Mouse (Mus musculus): ENCODE results near the gene Rab11a. TPM values are rescaled to one million over a fixed set of nuclear protein-coding genes. Genes with fewer than 3 reads are reported as not detected.
A peak's percentile ranks its signal among the peaks of the same experiment; 100 is the strongest.

Gene Rab11a
- polyA plus RNA-seq, 1 experiment from 2014 or later: 1,191 TPM

DNA sequence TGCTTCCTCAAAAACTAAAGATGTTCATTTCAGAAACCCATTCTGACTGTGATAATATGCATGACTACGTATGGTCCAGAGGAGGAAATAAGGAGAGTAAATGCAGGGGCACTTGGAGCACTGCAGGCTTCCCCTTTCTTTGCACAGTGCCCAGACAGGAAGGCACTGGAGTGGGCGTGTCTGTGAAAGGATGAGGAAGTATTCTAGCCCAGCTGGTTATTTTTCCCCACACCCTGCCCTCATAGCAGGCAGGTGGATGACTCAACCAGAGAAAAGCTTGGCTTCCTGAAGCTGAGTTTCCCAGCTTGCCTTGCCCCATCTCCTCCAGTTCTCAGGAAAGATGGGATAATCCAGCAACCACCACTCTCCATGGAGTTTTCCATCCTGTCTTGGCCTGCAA, 34.6 kb downstream of the Rab11a start:
- Histone ChIP-seq H3K36me3 (ENCODE audit: control insufficient read depth, insufficient read depth, low read length) (peaks cover 3% of the 10 kb centered on the region; the same call in 1 of the 2 replicates), H3K27me3 (ENCODE audit: control insufficient read depth, insufficient read depth, low read length) (no peaks in the 10 kb centered on the region), H3K9me3 (ENCODE audit: control insufficient read depth, low read length) (no peaks in the 10 kb centered on the region), H3K27ac (replicated peaks) (peak overlapping the region; percentile 78), H3K4me3 (ENCODE audit: low read depth, low read length) (no peak overlapping the region), H3K4me2 (replicated peaks; ENCODE audit: low read depth) (no peak overlapping the region), H3K4me1 (replicated peaks; ENCODE audit: control insufficient read depth, insufficient read depth) (peaks cover 2% of the 10 kb centered on the region; the same call in 1 of the 2 replicates), H3K9ac (ENCODE audit: low read length) (no peak overlapping the region)
- peak; percentile 94 for ATAC-seq (ENCODE audit: low FRiP score, low TSS enrichment)
- DNase-seq (ENCODE audit: low spot score): peak; percentile 82
- 39% methylated on average over 2 of the region's 2 CpGs for WGBS
- TF ChIP-seq EP300 (optimal IDR thresholded peaks at IDR 0.05) (no peak), CTCF (IDR thresholded peaks at IDR 0.05; ENCODE audit: low read depth) (no peak)

DNA sequence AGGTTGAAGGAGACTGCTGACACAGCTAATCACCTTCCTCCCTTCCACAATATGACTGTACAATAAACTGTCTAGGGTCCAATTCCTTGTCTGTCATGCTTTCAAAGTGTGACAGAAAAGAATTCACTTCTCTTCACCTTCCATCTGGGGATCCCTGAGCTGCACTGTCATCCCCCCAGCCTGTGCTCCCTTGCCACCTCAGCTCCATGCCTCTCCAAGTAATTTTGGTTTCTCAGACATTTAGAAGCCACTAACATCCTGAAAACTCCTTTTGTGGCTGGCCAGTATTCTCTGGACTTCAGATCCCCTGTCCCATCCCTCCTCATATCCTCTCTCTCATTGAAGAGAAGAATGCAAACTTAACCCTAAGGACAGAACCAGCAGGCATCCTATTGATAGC, 35.2 kb downstream of the Rab11a start:
- Histone ChIP-seq H3K27ac (replicated peaks) (peak overlapping the region; percentile 78; the same call in 1 of the 2 replicates), H3K4me3 (ENCODE audit: low read depth, low read length) (no peak overlapping the region), H3K4me2 (replicated peaks; ENCODE audit: low read depth) (no peak overlapping the region), H3K36me3 (ENCODE audit: control insufficient read depth, insufficient read depth, low read length) (peaks cover 3% of the 10 kb centered on the region; the same call in 1 of the 2 replicates), H3K9me3 (ENCODE audit: control insufficient read depth, low read length) (no peaks in the 10 kb centered on the region), H3K9ac (ENCODE audit: low read length) (no peak overlapping the region), H3K4me1 (replicated peaks; ENCODE audit: control insufficient read depth, insufficient read depth) (peaks cover 2% of the 10 kb centered on the region; the same call in 1 of the 2 replicates), H3K27me3 (ENCODE audit: control insufficient read depth, insufficient read depth, low read length) (no peaks in the 10 kb centered on the region)
- no peak for ATAC-seq (ENCODE audit: low FRiP score, low TSS enrichment)
- no peak for DNase-seq (ENCODE audit: low spot score)
- TF ChIP-seq CTCF (IDR thresholded peaks at IDR 0.05; ENCODE audit: low read depth) (no peak), EP300 (optimal IDR thresholded peaks at IDR 0.05) (no peak)

DNA sequence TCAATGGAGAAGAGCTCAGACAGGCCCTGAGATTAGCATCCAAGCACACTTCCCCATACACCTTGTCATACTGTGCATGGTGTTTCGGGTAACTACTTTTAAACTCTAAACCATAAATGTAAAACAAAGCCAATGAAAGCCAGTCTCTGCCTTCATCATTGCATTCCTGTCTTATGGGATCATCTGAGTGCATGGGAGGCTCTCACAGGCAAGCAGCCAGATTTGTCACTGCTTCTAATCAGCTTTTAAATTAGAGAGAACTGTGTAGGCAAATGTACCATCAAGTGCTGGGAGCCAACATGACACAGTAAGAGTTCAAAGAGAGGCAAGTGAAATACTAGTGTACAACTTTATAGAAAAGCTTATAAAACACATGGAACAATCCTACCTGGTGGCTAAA, 35.9 kb downstream of the Rab11a start:
- Histone ChIP-seq H3K4me2 (replicated peaks; ENCODE audit: low read depth) (no peak overlapping the region), H3K4me3 (ENCODE audit: low read depth, low read length) (no peak overlapping the region), H3K9ac (ENCODE audit: low read length) (no peak overlapping the region), H3K27ac (replicated peaks) (peak overlapping the region; percentile 49; the same call in 1 of the 2 replicates), H3K9me3 (ENCODE audit: control insufficient read depth, low read length) (no peaks in the 10 kb centered on the region), H3K36me3 (ENCODE audit: control insufficient read depth, insufficient read depth, low read length) (peaks cover 3% of the 10 kb centered on the region; the same call in 1 of the 2 replicates), H3K27me3 (ENCODE audit: control insufficient read depth, insufficient read depth, low read length) (no peaks in the 10 kb centered on the region), H3K4me1 (replicated peaks; ENCODE audit: control insufficient read depth, insufficient read depth) (peaks cover 2% of the 10 kb centered on the region; the same call in 1 of the 2 replicates)
- DNase-seq (ENCODE audit: low spot score) (no peak), ATAC-seq (ENCODE audit: low FRiP score, low TSS enrichment) (no peak)
- TF ChIP-seq CTCF (IDR thresholded peaks at IDR 0.05; ENCODE audit: low read depth): no peak
- TF ChIP-seq EP300 (optimal IDR thresholded peaks at IDR 0.05): no peak
- 56% methylated on average over 1 of the region's 1 CpGs for WGBS

GRCm38 (mm10) chr9:64700451-64701311, 36.9 kb downstream of the Rab11a start:
- WGBS: 71% methylated on average over 4 of the region's 4 CpGs
- DNase-seq (ENCODE audit: low spot score): no peak
- no peaks in the 10 kb centered on the region for H3K27me3 ChIP-seq (ENCODE audit: control insufficient read depth, insufficient read depth, low read length)
- H3K4me2 ChIP-seq (replicated peaks; ENCODE audit: low read depth): no peak overlapping the region
- no peak for ATAC-seq (ENCODE audit: low FRiP score, low TSS enrichment)
- no peak overlapping the region for H3K4me3 ChIP-seq (ENCODE audit: low read depth, low read length)
- H3K36me3 ChIP-seq (ENCODE audit: control insufficient read depth, insufficient read depth, low read length): peaks cover 3% of the 10 kb centered on the region; the same call in 1 of the 2 replicates
- no peak for TF ChIP-seq CTCF (IDR thresholded peaks at IDR 0.05; ENCODE audit: low read depth)
- no peak for TF ChIP-seq EP300 (optimal IDR thresholded peaks at IDR 0.05)
- peaks cover 2% of the 10 kb centered on the region; the same call in 1 of the 2 replicates for H3K4me1 ChIP-seq (replicated peaks; ENCODE audit: control insufficient read depth, insufficient read depth)
- H3K9ac ChIP-seq (ENCODE audit: low read length): no peak overlapping the region
- peak overlapping the region; percentile 49; the same call in 1 of the 2 replicates for H3K27ac ChIP-seq (replicated peaks)
- no peaks in the 10 kb centered on the region for H3K9me3 ChIP-seq (ENCODE audit: control insufficient read depth, low read length)

DNA sequence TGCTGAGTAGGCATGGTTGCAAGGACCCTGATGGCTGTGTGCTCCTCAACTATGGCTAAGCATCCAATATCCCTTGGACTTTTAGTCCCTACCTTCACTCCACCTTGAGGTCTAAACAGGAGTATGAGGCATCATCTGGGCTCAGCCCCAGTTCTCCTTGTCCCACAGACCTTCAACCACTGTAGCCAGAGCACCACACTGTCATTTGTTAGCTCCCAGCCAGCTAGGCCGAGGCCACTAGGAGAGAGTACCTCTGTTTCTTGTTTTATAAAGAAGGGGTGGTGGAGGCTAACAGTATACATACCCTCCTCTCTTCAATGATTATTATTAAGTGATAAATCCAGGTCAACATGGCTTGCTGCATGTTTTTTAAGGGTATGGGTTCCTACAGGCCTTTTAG, 39.0 kb downstream of the Rab11a start:
- whole genome bisulfite sequencing: 89% methylated on average over 1 of the region's 1 CpGs
- ATAC-seq (ENCODE audit: low FRiP score, low TSS enrichment) (no peak), DNase-seq (ENCODE audit: low spot score) (no peak)
- Histone ChIP-seq H3K9me3 (ENCODE audit: control insufficient read depth, low read length) (no peaks in the 10 kb centered on the region), H3K36me3 (ENCODE audit: control insufficient read depth, insufficient read depth, low read length) (peaks cover 9% of the 10 kb centered on the region), H3K4me3 (ENCODE audit: low read depth, low read length) (no peak overlapping the region), H3K4me1 (replicated peaks; ENCODE audit: control insufficient read depth, insufficient read depth) (peaks cover 2% of the 10 kb centered on the region; the same call in 1 of the 2 replicates), H3K27ac (replicated peaks) (no peak overlapping the region), H3K9ac (ENCODE audit: low read length) (no peak overlapping the region), H3K4me2 (replicated peaks; ENCODE audit: low read depth) (no peak overlapping the region), H3K27me3 (ENCODE audit: control insufficient read depth, insufficient read depth, low read length) (no peaks in the 10 kb centered on the region)
- TF ChIP-seq CTCF (IDR thresholded peaks at IDR 0.05; ENCODE audit: low read depth) (no peak), EP300 (optimal IDR thresholded peaks at IDR 0.05) (no peak)

GRCm38 (mm10) chr9:64697677-64698076, 39.9 kb downstream of the Rab11a start:
- Histone ChIP-seq H3K9me3 (ENCODE audit: control insufficient read depth, low read length) (no peaks in the 10 kb centered on the region), H3K27ac (replicated peaks) (no peak overlapping the region), H3K27me3 (ENCODE audit: control insufficient read depth, insufficient read depth, low read length) (no peaks in the 10 kb centered on the region), H3K4me2 (replicated peaks; ENCODE audit: low read depth) (no peak overlapping the region), H3K4me1 (replicated peaks; ENCODE audit: control insufficient read depth, insufficient read depth) (peaks cover 2% of the 10 kb centered on the region; the same call in 1 of the 2 replicates), H3K9ac (ENCODE audit: low read length) (no peak overlapping the region), H3K36me3 (ENCODE audit: control insufficient read depth, insufficient read depth, low read length) (peaks cover 9% of the 10 kb centered on the region), H3K4me3 (ENCODE audit: low read depth, low read length) (no peak overlapping the region)
- TF ChIP-seq EP300 (optimal IDR thresholded peaks at IDR 0.05) (no peak), CTCF (IDR thresholded peaks at IDR 0.05; ENCODE audit: low read depth) (no peak)
- 91% methylated on average over 5 of the region's 5 CpGs for WGBS
- ATAC-seq (ENCODE audit: low FRiP score, low TSS enrichment) (no peak), DNase-seq (ENCODE audit: low spot score) (no peak)
